Mouse (Mus musculus): Measurements from ENCODE around the gene Zfp772.

GRCm38 (mm10) chr7:7188191-7188942, 21.4 kb downstream of the Zfp772 start:
- TF ChIP-seq HCFC1 (IDR thresholded peaks at IDR 0.05; ENCODE audit: borderline replicate concordance, insufficient read depth, low read length) (peak; percentile 75; the same call in 1 of the 2 replicates), ZNF384 (IDR thresholded peaks at IDR 0.05; ENCODE audit: low read depth, low read length) (no peak), MAFK (IDR thresholded peaks at IDR 0.05; ENCODE audit: insufficient read depth, low read depth, low read length) (no peak), CHD2 (IDR thresholded peaks at IDR 0.05; ENCODE audit: low read depth, low read length) (no peak), ZC3H11A (IDR thresholded peaks at IDR 0.05; ENCODE audit: borderline replicate concordance, low read depth, low read length) (peak; percentile 20; the same call in 1 of the 2 replicates)

Measured in ES-E14 (cell line).